Mouse (Mus musculus): ENCODE measurements around the gene Lipa. TPM values are rescaled to one million over a fixed set of nuclear protein-coding genes. Genes with fewer than 3 reads are reported as not detected.

The Lipa gene
- polyA plus RNA-seq, 1 experiment: 8.8 TPM

- no peak overlapping the region for H3ac ChIP-seq (ENCODE audit: control insufficient read depth, insufficient read length, low read depth)
- no peak for TF ChIP-seq USF1 (IDR thresholded peaks at IDR 0.05; ENCODE audit: low read depth)
- peak; percentile 4 for TF ChIP-seq CTCF (IDR thresholded peaks at IDR 0.05; ENCODE audit: control insufficient read depth, insufficient read depth, insufficient read length)
- no peak for TF ChIP-seq FOSL1 (IDR thresholded peaks at IDR 0.05; ENCODE audit: insufficient read depth, low read length, poor library complexity, severe bottlenecking)
- no peak for TF ChIP-seq MYOG (IDR thresholded peaks at IDR 0.05; ENCODE audit: control insufficient read depth, extremely low read depth, insufficient read length)
- TF ChIP-seq CEBPB (IDR thresholded peaks at IDR 0.05; ENCODE audit: low read depth): no peak
- TF ChIP-seq MAX (IDR thresholded peaks at IDR 0.05): no peak
- TF ChIP-seq MYOD1 (IDR thresholded peaks at IDR 0.05; ENCODE audit: control insufficient read depth, insufficient read length, low read depth): no peak
Measured at GRCm38 (mm10) chr19:34500763-34501162, 26.5 kb downstream of the Lipa start.

GRCm38 (mm10) chr19:34496353-34496752, 30.9 kb downstream of the Lipa start:
- Histone ChIP-seq H3K79me2 (ENCODE audit: control insufficient read depth, insufficient read depth) (no peaks in the 10 kb centered on the region), H3K4me3 (ENCODE audit: insufficient read depth, poor library complexity, severe bottlenecking) (no peak overlapping the region), H3K36me3 (ENCODE audit: control insufficient read depth, insufficient read depth) (no peaks in the 10 kb centered on the region), H3ac (ENCODE audit: control insufficient read depth, insufficient read length, low read depth) (no peak overlapping the region), H3K79me3 (ENCODE audit: low read depth) (no peaks in the 10 kb centered on the region), H3K27me3 (ENCODE audit: control insufficient read depth, insufficient read depth, insufficient read length) (no peaks in the 10 kb centered on the region)
- TF ChIP-seq MYOD1 (IDR thresholded peaks at IDR 0.05; ENCODE audit: control insufficient read depth, insufficient read length, low read depth): no peak
- no peak for TF ChIP-seq MYOG (IDR thresholded peaks at IDR 0.05; ENCODE audit: control insufficient read depth, extremely low read depth, insufficient read length)
- no peak for TF ChIP-seq USF1 (IDR thresholded peaks at IDR 0.05; ENCODE audit: low read depth)
- no peak for TF ChIP-seq FOSL1 (IDR thresholded peaks at IDR 0.05; ENCODE audit: insufficient read depth, low read length, poor library complexity, severe bottlenecking)
- TF ChIP-seq CTCF (IDR thresholded peaks at IDR 0.05; ENCODE audit: control insufficient read depth, insufficient read depth, insufficient read length): no peak
- no peak for TF ChIP-seq CEBPB (IDR thresholded peaks at IDR 0.05; ENCODE audit: low read depth)
- no peak for TF ChIP-seq MAX (IDR thresholded peaks at IDR 0.05)

More at GRCm38 (mm10) chr19:34500763-34501162, 26.5 kb downstream of the Lipa start:
- no peaks in the 10 kb centered on the region for H3K27me3 ChIP-seq (ENCODE audit: control insufficient read depth, insufficient read depth, insufficient read length)
- no peaks in the 10 kb centered on the region for H3K36me3 ChIP-seq (ENCODE audit: control insufficient read depth, insufficient read depth)
- H3K79me2 ChIP-seq (ENCODE audit: control insufficient read depth, insufficient read depth): no peaks in the 10 kb centered on the region
- no peak overlapping the region for H3K4me3 ChIP-seq (ENCODE audit: insufficient read depth, poor library complexity, severe bottlenecking)
- no peaks in the 10 kb centered on the region for H3K79me3 ChIP-seq (ENCODE audit: low read depth)

- H3K79me2 ChIP-seq (ENCODE audit: control insufficient read depth, insufficient read depth): no peaks in the 10 kb centered on the region
- H3K27me3 ChIP-seq (ENCODE audit: control insufficient read depth, insufficient read depth, insufficient read length): no peaks in the 10 kb centered on the region
- H3K79me3 ChIP-seq (ENCODE audit: low read depth): no peaks in the 10 kb centered on the region
- H3K4me3 ChIP-seq (ENCODE audit: insufficient read depth, poor library complexity, severe bottlenecking): no peak overlapping the region
- no peaks in the 10 kb centered on the region for H3K36me3 ChIP-seq (ENCODE audit: control insufficient read depth, insufficient read depth)
- TF ChIP-seq USF1 (IDR thresholded peaks at IDR 0.05; ENCODE audit: low read depth) (no peak), CEBPB (IDR thresholded peaks at IDR 0.05; ENCODE audit: low read depth) (no peak)
- no peak overlapping the region for H3ac ChIP-seq (ENCODE audit: control insufficient read depth, insufficient read length, low read depth)
Measured at GRCm38 (mm10) chr19:34493859-34494258, 33.4 kb downstream of the Lipa start.

- Histone ChIP-seq H3K27me3 (ENCODE audit: control insufficient read depth, insufficient read depth, insufficient read length) (no peaks in the 10 kb centered on the region), H3K79me3 (ENCODE audit: low read depth) (no peaks in the 10 kb centered on the region), H3ac (ENCODE audit: control insufficient read depth, insufficient read length, low read depth) (no peak overlapping the region), H3K36me3 (ENCODE audit: control insufficient read depth, insufficient read depth) (no peaks in the 10 kb centered on the region), H3K79me2 (ENCODE audit: control insufficient read depth, insufficient read depth) (no peaks in the 10 kb centered on the region), H3K4me3 (ENCODE audit: insufficient read depth, poor library complexity, severe bottlenecking) (no peak overlapping the region)
- TF ChIP-seq CTCF (IDR thresholded peaks at IDR 0.05; ENCODE audit: control insufficient read depth, insufficient read depth, insufficient read length) (peak; percentile 24), USF1 (IDR thresholded peaks at IDR 0.05; ENCODE audit: low read depth) (no peak), MYOG (IDR thresholded peaks at IDR 0.05; ENCODE audit: control insufficient read depth, extremely low read depth, insufficient read length) (no peak)
Measured at GRCm38 (mm10) chr19:34483547-34483946, 43.7 kb downstream of the Lipa start.

- Histone ChIP-seq H3K27me3 (ENCODE audit: control insufficient read depth, insufficient read depth, insufficient read length) (no peaks in the 10 kb centered on the region), H3K36me3 (ENCODE audit: control insufficient read depth, insufficient read depth) (no peaks in the 10 kb centered on the region), H3K4me3 (ENCODE audit: insufficient read depth, poor library complexity, severe bottlenecking) (peak within 1 kb of the TSS; percentile 15), H3ac (ENCODE audit: control insufficient read depth, insufficient read length, low read depth) (peak within 1 kb of the TSS; percentile 40), H3K79me3 (ENCODE audit: low read depth) (no peaks in the 10 kb centered on the region), H3K79me2 (ENCODE audit: control insufficient read depth, insufficient read depth) (no peaks in the 10 kb centered on the region)
- TF ChIP-seq MAX (IDR thresholded peaks at IDR 0.05) (no peak), FOSL1 (IDR thresholded peaks at IDR 0.05; ENCODE audit: insufficient read depth, low read length, poor library complexity, severe bottlenecking) (no peak), CEBPB (IDR thresholded peaks at IDR 0.05; ENCODE audit: low read depth) (no peak), USF1 (IDR thresholded peaks at IDR 0.05; ENCODE audit: low read depth) (no peak), CTCF (IDR thresholded peaks at IDR 0.05; ENCODE audit: control insufficient read depth, insufficient read depth, insufficient read length) (no peak), MYOD1 (IDR thresholded peaks at IDR 0.05; ENCODE audit: control insufficient read depth, insufficient read length, low read depth) (no peak), MYOG (IDR thresholded peaks at IDR 0.05; ENCODE audit: control insufficient read depth, extremely low read depth, insufficient read length) (no peak)
Measured at GRCm38 (mm10) chr19:34474991-34475971, 52.0 kb downstream of the Lipa start, which contains the start of gene Ch25h. TSS of gene Ch25h (minus strand) at chr19:34475164.
